Mouse (Mus musculus): ENCODE measurements at regions not wholly inside any gene's neighbourhood (a gene's known extent, or its start where the extent isn't known, plus 50 kb on each side); places are given as distances from the start of the nearest gene placed in this dataset.

- DNase-seq: no peak
Observed at GRCm38 (mm10) chr4:81827453-81827852, 384.8 kb upstream of the Mpdz start.

GRCm38 (mm10) chr4:81825966-81826365 lies 383.4 kb upstream of the Mpdz start:
- no peak for DNase-seq

GRCm38 (mm10) chr4:81823566-81823965 lies 381.0 kb upstream of the Mpdz start:
- DNase-seq: no peak

GRCm38 (mm10) chr4:81789274-81789673 lies 346.7 kb upstream of the Mpdz start:
- no peak for DNase-seq

- DNase-seq: no peak
Observed at GRCm38 (mm10) chr4:81788636-81789035, 346.0 kb upstream of the Mpdz start.

- DNase-seq: no peak
Observed at GRCm38 (mm10) chr4:81781971-81782370, 339.4 kb upstream of the Mpdz start.

- DNase-seq: no peak
Observed at GRCm38 (mm10) chr4:81766705-81767104, 324.1 kb upstream of the Mpdz start.

- peak; percentile 30 to 48 for DNase-seq
Observed at GRCm38 (mm10) chr4:81764026-81764867, 321.6 kb upstream of the Mpdz start.

- DNase-seq: no peak
Observed at GRCm38 (mm10) chr4:81763311-81764025, 320.9 kb upstream of the Mpdz start.

- peak in 1 of 2 experiments; percentile 11 for DNase-seq
Observed at GRCm38 (mm10) chr4:81762592-81763229, 320.1 kb upstream of the Mpdz start.

GRCm38 (mm10) chr4:81757905-81758304 lies 315.3 kb upstream of the Mpdz start:
- DNase-seq: no peak

- DNase-seq: peak in 1 of 2 experiments; percentile 11
Observed at GRCm38 (mm10) chr4:81744629-81745509, 302.3 kb upstream of the Mpdz start.

GRCm38 (mm10) chr4:81743978-81744628 lies 301.5 kb upstream of the Mpdz start:
- DNase-seq: peak; percentile 34 to 52

- no peak for DNase-seq
Observed at GRCm38 (mm10) chr4:81742536-81743459, 300.2 kb upstream of the Mpdz start.

GRCm38 (mm10) chr4:81734391-81734790 lies 291.8 kb upstream of the Mpdz start:
- DNase-seq: no peak

GRCm38 (mm10) chr4:81730386-81730785 lies 287.8 kb upstream of the Mpdz start:
- DNase-seq: no peak

GRCm38 (mm10) chr4:81728961-81729360 lies 286.3 kb upstream of the Mpdz start:
- no peak for DNase-seq

- peak; percentile 6 to 18 for DNase-seq
Observed at GRCm38 (mm10) chr4:81727735-81728581, 285.3 kb upstream of the Mpdz start.

Data from layer of hippocampus, postnatal 36 days (tissue).